Mouse (Mus musculus) forelimb bud, embryonic 11.5 days (tissue): Measurements from ENCODE around the gene A130010J15Rik.

ENCODE experiments used
- DNase-seq: peaks from one replicate; pipeline ENCODE4 v3.0.0-alpha.2; 2012; ENCODE audit warnings: low read depth, low spot score

The A130010J15Rik gene

GRCm38 (mm10) chr1:193156316-193157110, 11.3 kb upstream of the A130010J15Rik start:
- no peak for DNase-seq

- no peak for DNase-seq
Observed at GRCm38 (mm10) chr1:193157111-193157492, 10.7 kb upstream of the A130010J15Rik start.

GRCm38 (mm10) chr1:193159163-193159562, 8.7 kb upstream of the A130010J15Rik start:
- no peak for DNase-seq

GRCm38 (mm10) chr1:193159613-193160012, 8.2 kb upstream of the A130010J15Rik start:
- no peak for DNase-seq

GRCm38 (mm10) chr1:193160317-193161032, 7.4 kb upstream of the A130010J15Rik start:
- DNase-seq = peak; percentile 20

DNA sequence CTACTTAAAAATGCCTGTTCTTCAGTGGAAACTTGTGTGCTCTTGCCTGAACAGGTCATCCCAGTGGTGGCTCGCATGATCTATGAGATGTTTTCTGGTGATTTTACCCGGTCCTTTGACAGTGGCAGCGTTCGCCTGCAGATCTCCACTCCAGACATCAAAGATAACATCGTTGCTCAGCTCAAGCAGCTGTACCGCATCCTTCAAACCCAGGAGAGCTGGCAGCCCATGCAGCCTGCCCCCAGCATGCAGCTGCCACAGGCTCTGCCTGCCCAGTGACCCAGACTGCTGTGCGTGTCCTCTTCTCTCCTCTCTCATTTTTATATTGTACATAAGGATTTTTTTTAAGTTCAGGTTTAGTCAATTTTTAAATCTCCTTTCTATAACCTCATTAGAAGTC, 1.4 kb downstream of the A130010J15Rik start:
- DNase-seq = no peak

DNA sequence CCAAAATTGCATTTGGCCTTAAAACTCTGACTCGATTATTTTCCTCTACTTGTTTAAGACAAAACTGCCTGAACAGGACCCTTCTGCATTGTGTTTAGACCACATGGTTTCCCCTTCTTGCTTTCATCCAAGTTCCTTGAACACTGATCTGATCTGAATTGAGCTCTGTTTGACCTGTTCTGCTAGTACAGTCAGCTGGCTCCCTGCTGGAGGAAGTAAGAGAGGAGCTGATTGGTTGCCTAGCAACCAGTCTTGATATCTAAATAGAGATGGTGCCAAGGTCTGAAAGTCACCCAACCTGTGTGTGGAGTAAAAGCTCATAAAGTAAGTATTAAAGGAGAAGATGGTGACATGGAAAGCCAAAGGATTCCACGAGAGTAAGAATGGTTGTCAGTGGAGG, 2.0 kb downstream of the A130010J15Rik start:
- no peak for DNase-seq

DNA sequence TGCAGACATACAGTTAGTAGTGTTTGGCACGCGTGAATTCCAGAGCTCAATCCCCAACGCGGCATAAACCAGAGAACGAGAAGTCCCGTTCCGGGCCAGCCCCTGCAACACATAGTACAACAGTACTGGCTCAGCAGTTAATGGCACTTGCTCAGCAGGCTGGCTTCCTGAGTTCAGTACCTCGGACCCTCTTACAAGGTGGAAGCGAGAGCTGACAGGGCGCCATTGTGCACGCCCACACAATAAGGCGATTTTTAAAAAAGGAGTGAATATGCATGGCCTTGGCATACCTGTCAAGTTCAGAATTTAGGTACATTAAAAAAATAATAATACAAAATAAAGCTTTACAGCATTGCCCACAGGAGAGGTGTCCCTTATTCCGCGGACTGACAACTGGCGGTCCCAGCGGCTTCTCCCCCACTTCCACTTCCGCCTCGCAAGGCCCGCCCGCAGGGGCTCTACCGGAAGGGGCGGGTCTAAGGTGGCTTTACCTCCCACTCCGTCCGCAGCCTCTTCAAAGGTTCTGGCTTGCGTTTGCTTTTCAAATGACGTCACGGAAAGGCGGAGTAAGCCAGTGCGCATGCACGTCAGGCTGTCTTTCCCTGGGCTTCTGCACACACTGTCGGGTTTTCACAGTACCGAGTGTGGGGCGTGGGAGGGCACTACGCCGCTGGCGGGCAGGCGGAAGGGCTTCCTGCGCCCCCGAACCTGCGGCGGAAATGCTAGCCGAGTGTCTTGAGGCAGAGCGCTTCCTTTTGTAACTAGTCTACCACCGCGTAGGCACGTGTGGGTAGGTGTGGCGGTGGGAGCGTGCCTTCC, 5.4 kb downstream of the A130010J15Rik start:
- peak; percentile 99 for DNase-seq

DNA sequence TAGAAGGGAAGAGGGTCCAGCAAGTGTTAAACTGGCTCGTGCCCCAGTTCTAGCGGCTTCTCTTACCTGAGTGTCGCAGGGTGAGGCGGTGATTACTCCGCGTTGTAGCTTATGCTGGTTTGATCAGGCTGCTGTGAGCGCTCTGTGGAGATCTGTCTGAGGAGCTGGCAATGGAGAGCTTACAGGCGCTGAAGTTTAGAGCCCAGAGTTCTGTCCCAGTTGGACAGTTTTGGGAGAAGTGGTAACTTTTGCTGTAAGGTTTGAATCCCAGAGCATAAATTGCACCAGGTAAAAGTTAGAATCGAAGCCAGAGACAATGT, 5.9 kb downstream of the A130010J15Rik start:
- DNase-seq = no peak

GRCm38 (mm10) chr1:193174143-193174733, 6.4 kb downstream of the A130010J15Rik start:
- DNase-seq = no peak

DNA sequence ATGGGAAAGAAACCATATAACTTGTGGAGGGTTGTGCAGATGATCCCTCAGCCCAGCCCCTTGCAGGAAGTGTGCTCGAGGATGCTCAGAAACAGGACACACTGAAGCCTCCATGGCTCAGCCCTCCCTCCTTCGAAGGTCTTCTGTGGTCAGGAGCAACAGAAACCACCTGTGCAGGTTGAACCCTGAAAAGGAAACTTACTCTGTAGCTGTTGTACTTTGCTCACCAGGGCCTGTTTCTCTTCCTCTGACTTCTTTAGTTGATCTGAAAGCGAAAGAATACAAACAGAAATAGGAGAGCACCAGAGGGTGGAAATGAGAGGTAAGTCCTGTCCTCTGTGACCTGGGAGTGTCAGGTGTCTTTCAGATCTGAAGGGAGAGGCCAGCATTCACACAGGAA, 13.3 kb downstream of the A130010J15Rik start:
- DNase-seq = no peak

DNA sequence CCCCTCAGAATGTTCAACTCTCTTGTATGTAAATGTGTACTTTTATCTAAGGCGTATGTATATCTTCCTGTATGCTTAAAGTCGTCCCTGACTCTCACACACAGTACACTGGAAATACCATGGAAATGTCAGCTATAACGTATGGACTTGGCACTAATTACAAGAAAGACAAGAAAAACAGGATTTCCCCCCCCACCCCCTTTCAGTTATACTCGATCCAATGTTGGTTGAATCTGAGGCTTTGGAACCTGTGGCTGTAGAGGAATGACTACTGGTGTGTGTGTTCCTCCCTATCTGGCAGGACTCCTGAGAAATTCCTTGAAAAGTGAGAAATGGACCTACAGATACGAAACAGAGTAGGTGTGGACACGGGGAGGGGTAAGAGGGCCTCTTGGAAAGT, 20.4 kb downstream of the A130010J15Rik start:
- no peak for DNase-seq

GRCm38 (mm10) chr1:193189151-193189621, 21.3 kb downstream of the A130010J15Rik start:
- DNase-seq = peak; percentile 59

DNA sequence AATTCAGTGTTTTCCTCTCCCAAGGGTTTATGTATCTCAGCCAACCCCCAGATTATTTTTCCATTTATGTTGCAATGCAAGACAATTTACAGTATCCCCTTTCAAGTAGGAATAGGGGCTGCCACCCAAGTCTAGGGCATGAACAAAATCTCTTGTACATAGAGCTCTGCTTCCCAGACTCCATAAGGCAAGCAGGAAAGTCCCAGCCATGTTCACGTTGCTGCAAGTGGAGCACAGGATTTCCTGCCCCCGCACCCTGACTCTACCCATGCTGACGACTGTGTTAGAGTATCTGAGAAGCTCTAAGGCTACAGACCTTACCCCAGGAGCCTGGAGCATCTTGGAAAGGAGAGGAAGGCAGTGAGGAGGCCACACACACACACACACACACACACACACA, 21.9 kb downstream of the A130010J15Rik start:
- no peak for DNase-seq

GRCm38 (mm10) chr1:193191675-193192283, 23.9 kb downstream of the A130010J15Rik start:
- DNase-seq = no peak

DNA sequence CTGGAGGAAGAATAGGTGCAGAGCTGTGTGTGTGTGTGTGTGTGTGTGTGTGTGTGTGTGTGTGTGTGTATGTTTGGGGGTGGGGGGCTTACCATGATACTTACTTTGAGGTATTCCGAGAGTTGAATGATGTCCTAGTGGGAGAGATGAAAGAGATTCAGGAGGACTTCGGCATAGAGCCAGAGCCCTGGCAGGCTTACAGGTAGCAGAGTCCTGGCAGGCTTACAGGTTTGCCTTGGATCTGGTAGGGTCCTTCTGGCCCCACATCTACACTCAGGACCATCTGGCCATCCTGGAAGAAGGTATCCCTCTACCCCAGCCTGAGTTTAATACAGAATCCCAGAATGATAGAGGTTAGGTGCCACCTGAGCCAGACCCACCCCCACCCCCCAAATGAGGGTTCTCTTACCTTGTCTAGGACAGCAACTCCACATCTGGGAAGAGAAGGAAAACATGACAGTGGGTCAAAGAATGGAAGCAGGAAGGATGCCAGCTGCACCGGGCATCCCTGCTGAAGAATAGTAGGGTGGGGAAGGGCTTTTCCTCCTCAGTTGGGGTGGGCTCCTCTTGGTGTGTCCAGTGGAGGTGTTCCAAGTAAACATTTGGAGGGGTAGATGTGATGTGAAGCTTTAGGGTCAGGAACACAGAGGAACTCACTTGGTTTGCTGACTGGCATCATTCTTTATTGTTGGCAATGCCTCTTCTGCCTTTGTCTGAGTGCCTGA, 26.7 kb downstream of the A130010J15Rik start:
- no peak for DNase-seq

DNA sequence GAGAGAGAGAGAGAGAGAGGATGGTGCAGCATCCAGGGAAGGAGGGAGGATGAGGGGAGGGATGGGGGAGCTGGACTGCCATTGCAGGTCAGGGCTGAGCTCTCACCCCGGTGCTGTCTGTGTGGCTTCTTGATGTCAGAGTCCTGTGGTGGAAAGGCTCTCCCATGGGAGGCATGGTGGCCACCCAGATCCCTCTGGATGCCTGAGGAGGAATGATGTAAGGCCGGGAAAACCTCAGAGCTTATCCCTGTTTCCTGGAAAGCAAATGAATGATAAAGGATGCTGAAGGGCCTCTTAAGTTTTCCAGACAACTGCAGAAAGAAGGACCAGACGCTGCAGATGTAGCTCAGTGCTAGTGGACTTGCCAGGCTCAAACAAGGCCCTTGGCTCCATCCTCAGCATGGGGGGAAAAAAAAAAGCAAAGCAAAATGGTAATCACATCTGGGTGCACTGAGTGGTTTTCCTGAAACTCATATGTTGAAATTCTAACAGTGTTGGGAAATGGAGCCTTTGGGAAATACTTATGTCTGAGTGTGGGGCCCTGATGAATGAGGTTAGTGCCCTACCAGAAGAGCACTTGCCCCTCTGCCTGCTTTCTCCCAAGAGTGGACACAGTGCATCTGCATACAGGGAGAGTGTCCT, 27.4 kb downstream of the A130010J15Rik start:
- DNase-seq = no peak

- no peak for DNase-seq
Observed at GRCm38 (mm10) chr1:193197494-193198205, 29.8 kb downstream of the A130010J15Rik start.

DNA sequence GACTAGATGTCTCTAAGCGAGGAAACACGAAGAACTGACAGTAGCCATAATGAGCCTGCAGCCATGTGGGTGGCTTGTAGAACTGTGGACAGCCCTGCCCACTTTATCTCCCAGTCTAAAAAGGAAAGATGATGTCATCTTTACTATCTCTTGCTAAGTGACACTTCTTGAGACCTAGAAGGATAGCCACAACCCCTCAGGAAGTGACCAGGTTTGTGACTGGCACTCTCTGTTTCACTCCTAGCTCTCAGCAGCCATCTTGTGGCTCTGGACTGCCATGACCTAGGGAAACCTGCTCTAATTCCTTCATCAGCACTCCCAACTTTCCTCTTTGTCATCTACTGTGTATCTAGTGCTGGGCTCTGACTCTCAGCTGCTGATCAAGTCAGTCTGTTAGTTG, 30.5 kb downstream of the A130010J15Rik start:
- DNase-seq = no peak
